Mouse (Mus musculus) liver, adult 2 months (tissue): ENCODE results near the gene Ttc3. TPM values are rescaled to one million over a fixed set of nuclear protein-coding genes. Genes with fewer than 3 reads are reported as not detected.

ENCODE experiments used
- DNase-seq: peaks from one replicate; pipeline ENCODE4 v3.0.0-alpha.2; 2011; ENCODE audit warnings: low read depth, low spot score; ENCODE audit errors: extremely low read depth
- H3K27ac ChIP-seq: fragments of 200-500 bp; replicated peaks from 2 replicates; pipeline ENCODE4 v1.5.1; 2012; ENCODE audit warnings: low read depth, mild to moderate bottlenecking, control low read depth, inconsistent platforms, low read length; ENCODE audit not compliant: insufficient read depth
- H3K27me3 ChIP-seq: fragments of 200-500 bp; 2 replicates; pipeline ENCODE4 v1.6.1; 2012; ENCODE audit warnings: mild to moderate bottlenecking, moderate library complexity, low read length, inconsistent platforms; ENCODE audit not compliant: control insufficient read depth, insufficient read depth
- H3K36me3 ChIP-seq: fragments of 200-500 bp; 2 replicates; pipeline ENCODE4 v1.6.1; 2012; ENCODE audit warnings: low read length, inconsistent platforms; ENCODE audit not compliant: control insufficient read depth, insufficient read depth
- H3K4me1 ChIP-seq: fragments of 200-500 bp; 2 replicates; pipeline ENCODE4 v1.6.1; 2011; ENCODE audit warnings: low read length; ENCODE audit not compliant: control insufficient read depth, insufficient read depth
- H3K4me3 ChIP-seq: fragments of 200-500 bp; 2 replicates; pipeline ENCODE4 v1.5.1; 2011; ENCODE audit warnings: low read depth, mild to moderate bottlenecking, control low read depth, low read length, moderate library complexity; ENCODE audit not compliant: insufficient read depth
- H3K79me2 ChIP-seq: fragments of 200-500 bp; 2 replicates; pipeline ENCODE4 v1.6.1; 2012; ENCODE audit warnings: inconsistent platforms, mild to moderate bottlenecking, low read length, moderate library complexity; ENCODE audit not compliant: control insufficient read depth, insufficient read depth
- H3K9ac ChIP-seq: fragments of 200-500 bp; 2 replicates; pipeline ENCODE4 v1.6.1; 2012; ENCODE audit warnings: low read depth, mild to moderate bottlenecking, control low read depth, inconsistent platforms, low read length
- CTCF ChIP-seq: fragments of 200-500 bp; IDR thresholded peaks from 2 replicates; pipeline ENCODE4 v1.5.1; 2011; ENCODE audit warnings: low read depth, low read length, control low read depth
- POLR2A ChIP-seq: fragments of 200-500 bp; IDR thresholded peaks from 2 replicates; pipeline ENCODE4 v1.6.1; 2011; ENCODE audit warnings: low read length, control low read depth; ENCODE audit not compliant: insufficient read depth; ENCODE audit errors: extremely low read depth
- WGBS: fragments of 180-500 bp; shearing (Covaris S2); methylation state at CpG from one replicate; pipeline ENCODE4 v1.1.7; 2018; 5-methylcytosine and 5-hydroxymethylcytosine counted together
- polyA plus RNA-seq: library from polyadenylated mRNA; depleted of rRNA; stranded (reverse); fragments of >200 nt; gene quantifications from 2 replicates; pipeline ENCODE4 v1.2.3, GENCODE M21; 2012; rRNA removed
- total RNA-seq: library from RNA; depleted of rRNA; stranded (reverse); fragments of >200 nt; gene quantifications from 2 replicates; pipeline ENCODE4 v1.2.3, GENCODE M21; 2014; rRNA removed

The Ttc3 gene
- total and polyA plus RNA-seq, 2 experiments, result 9.3 to 26.7 TPM

DNA sequence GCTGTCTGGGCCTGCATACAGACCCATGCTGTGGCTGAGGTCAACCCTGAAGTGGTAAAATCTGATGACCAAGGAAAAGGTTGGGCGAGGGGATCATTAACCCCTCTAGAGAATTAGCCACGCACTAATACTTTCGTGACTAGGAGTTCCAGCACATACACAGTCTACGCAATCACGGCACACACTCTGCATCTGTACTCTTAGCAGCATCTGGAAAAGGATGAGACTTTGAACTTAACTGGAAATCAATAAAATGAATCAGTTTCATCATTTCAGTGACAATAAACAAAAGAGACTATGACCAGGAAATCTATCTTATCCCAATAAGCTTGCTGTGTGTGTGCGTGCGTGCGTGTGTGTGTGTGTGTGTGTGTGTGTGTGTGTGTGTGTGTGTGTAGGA is 138.4 kb downstream of the Ttc3 start:
- TF ChIP-seq POLR2A, result no peak
- TF ChIP-seq CTCF, result no peak
- peaks cover 9% of the 10 kb centered on the region for H3K4me1 ChIP-seq
- H3K36me3 ChIP-seq, result peaks cover 19% of the 10 kb centered on the region; the same call in 1 of the 2 replicates
- H3K9ac ChIP-seq, result no peak overlapping the region
- H3K27me3 ChIP-seq, result no peaks in the 10 kb centered on the region
- peak overlapping the region; percentile 59 for H3K27ac ChIP-seq
- 36% methylated on average over 8 of the region's 8 CpGs for WGBS
- H3K79me2 ChIP-seq, result no peaks in the 10 kb centered on the region
- no peak overlapping the region for H3K4me3 ChIP-seq
- DNase-seq, result peak; percentile 91

DNA sequence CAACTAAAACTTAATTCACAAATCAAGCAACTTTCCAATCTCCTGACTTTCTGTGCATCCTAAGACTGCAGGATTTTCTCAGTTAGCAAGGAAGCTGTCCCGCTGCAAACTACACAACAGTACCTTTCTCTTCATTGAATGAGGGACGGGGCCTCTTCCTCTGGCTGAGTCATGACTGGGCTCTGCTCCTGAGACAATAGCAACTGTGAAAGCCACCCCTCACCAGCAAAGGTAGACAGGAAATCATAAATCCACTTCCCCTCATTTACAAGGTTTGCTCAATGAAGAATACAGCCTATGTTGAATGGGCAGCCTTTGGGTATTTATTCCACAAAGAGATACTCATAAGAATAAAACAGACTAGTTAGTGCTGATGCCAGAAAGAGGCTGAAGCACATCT is 139.6 kb downstream of the Ttc3 start:
- Histone ChIP-seq H3K4me3 (no peak overlapping the region), H3K27me3 (no peaks in the 10 kb centered on the region), H3K79me2 (no peaks in the 10 kb centered on the region; the same call in 1 of the 2 replicates), H3K36me3 (peaks cover 12% of the 10 kb centered on the region), H3K9ac (no peak overlapping the region), H3K4me1 (peaks cover 9% of the 10 kb centered on the region), H3K27ac (no peak overlapping the region)
- DNase-seq, result no peak
- TF ChIP-seq POLR2A (no peak), CTCF (no peak)
- WGBS, result 85% methylated on average over 2 of the region's 2 CpGs

DNA sequence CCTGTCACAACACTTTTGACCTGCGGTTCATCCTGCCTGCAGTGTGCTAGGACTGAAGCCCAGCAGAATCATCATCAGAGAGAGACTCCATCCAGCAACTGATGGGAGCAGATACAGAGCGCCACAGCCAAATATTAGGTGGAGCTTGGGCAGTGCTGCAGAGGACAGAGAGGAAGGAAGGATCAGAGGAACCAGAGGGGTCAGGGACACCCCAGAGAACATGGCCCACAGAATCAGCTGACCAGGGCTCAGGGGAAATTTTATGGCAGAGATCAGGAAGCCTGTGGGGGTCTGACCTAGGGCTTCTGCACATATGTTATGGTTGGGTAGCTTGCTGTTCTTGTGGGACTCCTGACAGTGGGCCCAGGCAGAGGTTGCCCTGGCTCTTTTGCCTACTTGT is 147.2 kb downstream of the Ttc3 start:
- Histone ChIP-seq H3K27ac (no peak overlapping the region), H3K4me1 (peaks cover 7% of the 10 kb centered on the region), H3K36me3 (no peaks in the 10 kb centered on the region; the same call in 1 of the 2 replicates), H3K9ac (no peak overlapping the region), H3K4me3 (no peak overlapping the region), H3K27me3 (no peaks in the 10 kb centered on the region), H3K79me2 (peaks cover 12% of the 10 kb centered on the region; the same call in 1 of the 2 replicates)
- TF ChIP-seq CTCF (no peak), POLR2A (no peak)
- WGBS, result 70% methylated on average over 2 of the region's 2 CpGs
- DNase-seq, result no peak

Other genes with a start within 250 kb of the Ttc3 start
- 6.0 and 6.4 TPM in 2 replicates for gene Hlcs, start 57.0 kb upstream of the Ttc3 start, total RNA-seq
- gene Hlcs, start 57.0 kb upstream of the Ttc3 start, polyA plus RNA-seq, result 6.4 and 7.2 TPM in 2 replicates
- gene Ripply3, start 42.2 kb upstream of the Ttc3 start, total RNA-seq, result 0.74 and 1.6 TPM in 2 replicates
- 0.99 and 1.1 TPM in 2 replicates for gene Ripply3, start 42.2 kb upstream of the Ttc3 start, polyA plus RNA-seq
- 34.0 and 41.2 TPM in 2 replicates for gene Pigp, start 1.2 kb downstream of the Ttc3 start, total RNA-seq
- gene Pigp, start 1.2 kb downstream of the Ttc3 start, polyA plus RNA-seq, result 7.6 and 13.1 TPM in 2 replicates
- gene Vps26c, start 156.2 kb downstream of the Ttc3 start, total RNA-seq, result 33.1 and 33.9 TPM in 2 replicates
- gene Vps26c, start 156.2 kb downstream of the Ttc3 start, polyA plus RNA-seq, result 18.8 and 19.4 TPM in 2 replicates
- 12.2 and 12.6 TPM in 2 replicates for gene Dyrk1a, start 199.4 kb downstream of the Ttc3 start, total RNA-seq
- gene Dyrk1a, start 199.4 kb downstream of the Ttc3 start, polyA plus RNA-seq, result 10.9 and 13.6 TPM in 2 replicates